Mouse (Mus musculus) T-cell, adult 66 days (primary cell): Measurements from ENCODE around the gene Gabre. TPM values are rescaled to one million over a fixed set of nuclear protein-coding genes. Genes with fewer than 3 reads are reported as not detected.

Experiments
- total RNA-seq, 2 experiments: library from RNA; stranded (reverse); gene quantifications; 3 replicates in 1 of 2; 4 replicates in 1 of 2; pipeline ENCODE4 v1.2.4; 2023

Gene Gabre
- total RNA-seq, result under 1 TPM in 1 of 2 experiments, not detected in 1; 0.52 TPM

GRCm38 (mm10) chrX:72274659-72275371 is at the start of gene Gabre:
Gabre (minus strand) TSS chrX:72274803.

GRCm38 (mm10) chrX:72221717-72222116 is 52.9 kb downstream of the Gabre start, which contains the start of gene Magea4:
Magea4 (plus strand) TSS chrX:72222017.

Other genes with a start within 250 kb of the Gabre start
- not detected for gene Magea4, start 52.8 kb downstream of the Gabre start, total RNA-seq
- not detected for gene Magea10, start 112.1 kb upstream of the Gabre start, total RNA-seq